Mouse (Mus musculus) small intestine, adult 2 months (tissue): ENCODE results near the gene Rad51c.

Source experiments
- CTCF ChIP-seq: fragments of 200-500 bp; IDR thresholded peaks from 2 replicates; pipeline ENCODE4 v1.5.1; 2012; ENCODE audit warnings: low read depth, mild to moderate bottlenecking, control low read depth, inconsistent platforms, low read length, moderate library complexity, mixed read lengths; ENCODE audit not compliant: insufficient replicate concordance, insufficient read length; ENCODE audit errors: extremely low read depth
- POLR2A ChIP-seq: fragments of 200-500 bp; IDR thresholded peaks from 2 replicates; pipeline ENCODE4 v1.6.1; 2012; ENCODE audit warnings: low read depth, mild to moderate bottlenecking, control low read depth, inconsistent platforms, low read length, moderate library complexity

DNA sequence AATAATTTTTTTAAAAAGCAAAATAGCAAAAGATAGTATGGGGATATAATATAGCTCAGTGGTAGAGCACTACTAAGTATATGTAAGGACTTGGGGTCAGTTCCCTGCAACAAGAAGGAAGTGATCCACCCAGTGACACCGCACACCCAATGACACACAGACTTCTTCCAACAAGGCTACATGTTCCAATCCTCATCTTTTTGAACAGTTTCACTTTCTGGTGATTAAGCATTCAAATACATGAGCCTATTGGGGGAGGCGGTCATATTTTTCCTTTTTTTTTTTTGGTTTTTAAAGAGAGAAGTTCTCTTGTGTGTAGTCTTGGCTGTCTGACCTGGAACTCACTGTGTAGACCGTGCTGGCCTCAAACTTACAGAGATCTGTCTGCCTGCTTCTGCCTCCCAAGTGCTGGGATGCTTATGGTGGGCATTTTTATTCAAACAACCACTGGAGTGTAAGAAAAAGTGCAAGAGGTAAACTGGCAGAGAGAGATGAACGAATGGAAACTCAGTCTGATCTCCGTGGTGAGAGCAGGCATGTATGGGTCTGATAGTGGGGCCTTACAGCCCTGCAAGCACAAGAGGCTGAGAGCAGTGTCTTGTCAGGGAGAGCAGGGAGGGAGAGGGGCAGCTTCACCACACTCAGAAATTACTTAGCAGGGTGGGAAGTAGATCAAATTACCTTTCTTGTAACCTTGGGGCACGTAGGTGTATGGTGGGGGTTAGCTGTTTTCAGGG is 28.3 kb upstream of the Rad51c start:
- no peak for TF ChIP-seq CTCF
- no peak for TF ChIP-seq POLR2A
